Mouse (Mus musculus) kidney, postnatal 0 days (tissue): Measurements from ENCODE around the gene Ascl5. TPM values are rescaled to one million over a fixed set of nuclear protein-coding genes. Genes with fewer than 3 reads are reported as not detected.
A peak's percentile ranks its signal among the peaks of the same experiment; 100 is the strongest.

Source experiments
- ATAC-seq: fragments of 200-750 bp; cut with Nextera tagmentation; replicated peaks from 2 replicates; pipeline ENCODE4 v1.8.0; 2017; ENCODE audit warnings: low read depth, moderate number of reproducible peaks, moderate TSS enrichment, moderate library complexity; ENCODE audit not compliant: low FRiP score
- DNase-seq: peaks from one replicate; pipeline ENCODE4 v3.0.0-alpha.2; 2016; ENCODE audit warnings: low spot score
- H3K27ac ChIP-seq: fragments of 300-500 bp; sonication (generic); 2 replicates; pipeline ENCODE4 v1.5.1; 2014; ENCODE audit warnings: mild to moderate bottlenecking
- H3K27me3 ChIP-seq: fragments of 300-500 bp; sonication (generic); 2 replicates; pipeline ENCODE4 v1.6.1; 2014; ENCODE audit warnings: low read length, mixed read lengths; ENCODE audit not compliant: insufficient read depth
- H3K36me3 ChIP-seq: fragments of 300-500 bp; sonication (generic); 2 replicates; pipeline ENCODE4 v1.6.1; 2014; ENCODE audit warnings: low read length, mixed read lengths; ENCODE audit not compliant: insufficient read depth
- H3K4me1 ChIP-seq: fragments of 300-500 bp; sonication (generic); replicated peaks from 2 replicates; pipeline ENCODE4 v1.6.1; 2014; ENCODE audit warnings: antibody characterized with exemption, low read length, mixed read lengths; ENCODE audit not compliant: insufficient read depth
- H3K4me2 ChIP-seq: fragments of 300-500 bp; sonication (generic); 2 replicates; pipeline ENCODE4 v1.6.1; 2014; ENCODE audit warnings: mild to moderate bottlenecking, low read length, moderate library complexity, mixed read lengths
- H3K4me3 ChIP-seq: fragments of 300-500 bp; sonication (generic); replicated peaks from 2 replicates; pipeline ENCODE4 v1.5.1; 2014; ENCODE audit warnings: low read depth, low read length
- H3K9ac ChIP-seq: fragments of 300-500 bp; sonication (generic); 2 replicates; pipeline ENCODE4 v1.6.1; 2014; ENCODE audit warnings: low read depth, low read length
- H3K9me3 ChIP-seq: fragments of 300-500 bp; sonication (generic); replicated peaks from 2 replicates; pipeline ENCODE4 v1.6.1; 2016; ENCODE audit warnings: low read length, inconsistent platforms, mixed read lengths
- CTCF ChIP-seq: IDR thresholded peaks from 2 replicates; pipeline ENCODE4 v1.5.1; 2016; ENCODE audit warnings: antibody characterized with exemption, low read depth, mild to moderate bottlenecking, moderate library complexity
- WGBS: fragments of 180-500 bp; shearing (Covaris S2); extraction: QIAGEN DNeasy Blood & Tissue Kit; methylation state at CpG from one replicate; pipeline ENCODE4 v1.1.7; 2014; 5-methylcytosine and 5-hydroxymethylcytosine counted together
- polyA plus RNA-seq: library from polyadenylated mRNA; unstranded; fragments of >200 nt; fragmentation: Nextera tagmentation; extraction: Ambion mirVana; gene quantifications from 2 replicates; pipeline ENCODE4 v1.2.1, GENCODE M21; 2015

The Ascl5 gene
- polyA plus RNA-seq, 1 experiment from 2014 or later: not detected

GRCm38 (mm10) chr1:136013513-136013912 lies 37.1 kb upstream of the Ascl5 start:
- H3K4me1 ChIP-seq: no peaks in the 10 kb centered on the region
- ATAC-seq (no peak), DNase-seq (no peak)
- H3K36me3 ChIP-seq: no peaks in the 10 kb centered on the region
- no peaks in the 10 kb centered on the region for H3K9me3 ChIP-seq
- WGBS: 62% methylated on average over 4 of the region's 4 CpGs
- no peak for TF ChIP-seq CTCF
- H3K27ac ChIP-seq: no peak overlapping the region
- H3K4me3 ChIP-seq: no peak overlapping the region
- H3K9ac ChIP-seq: no peak overlapping the region
- H3K4me2 ChIP-seq: no peak overlapping the region
- no peaks in the 10 kb centered on the region for H3K27me3 ChIP-seq

GRCm38 (mm10) chr1:136014796-136015502 lies 35.7 kb upstream of the Ascl5 start:
- Histone ChIP-seq H3K27me3 (no peaks in the 10 kb centered on the region), H3K4me2 (no peak overlapping the region), H3K27ac (no peak overlapping the region), H3K9me3 (no peaks in the 10 kb centered on the region), H3K36me3 (no peaks in the 10 kb centered on the region), H3K9ac (no peak overlapping the region), H3K4me3 (no peak overlapping the region), H3K4me1 (no peaks in the 10 kb centered on the region; the same call in 1 of the 2 replicates)
- DNase-seq (no peak), ATAC-seq (no peak)
- no peak for TF ChIP-seq CTCF
- 78% methylated on average over 2 of the region's 2 CpGs for WGBS

GRCm38 (mm10) chr1:136017307-136017706 lies 33.3 kb upstream of the Ascl5 start:
- H3K27ac ChIP-seq: no peak overlapping the region
- 86% methylated on average over 2 of the region's 2 CpGs for WGBS
- no peak for ATAC-seq

GRCm38 (mm10) chr1:136017907-136018313 lies 32.7 kb upstream of the Ascl5 start:
- H3K27ac ChIP-seq: peak overlapping the region; percentile 70
- no peaks in the 10 kb centered on the region; the same call in 1 of the 2 replicates for H3K4me1 ChIP-seq
- H3K4me2 ChIP-seq: peak overlapping the region; percentile 95
- H3K4me3 ChIP-seq: peak overlapping the region; percentile 93
- H3K36me3 ChIP-seq: peaks cover 14% of the 10 kb centered on the region
- no peaks in the 10 kb centered on the region for H3K27me3 ChIP-seq
- ATAC-seq (peak; percentile 99), DNase-seq (peak; percentile 97)
- no peaks in the 10 kb centered on the region for H3K9me3 ChIP-seq
- 0% methylated on average over 22 of the region's 22 CpGs for WGBS
- H3K9ac ChIP-seq: peak overlapping the region; percentile 75
- TF ChIP-seq CTCF: no peak

More at GRCm38 (mm10) chr1:136017307-136017706, 33.3 kb upstream of the Ascl5 start:
- no peaks in the 10 kb centered on the region for H3K27me3 ChIP-seq
- no peak overlapping the region for H3K4me3 ChIP-seq
- no peaks in the 10 kb centered on the region; the same call in 1 of the 2 replicates for H3K4me1 ChIP-seq
- no peaks in the 10 kb centered on the region for H3K9me3 ChIP-seq
- H3K36me3 ChIP-seq: peaks cover 9% of the 10 kb centered on the region; the same call in 1 of the 2 replicates
- DNase-seq: no peak
- no peak for TF ChIP-seq CTCF
- no peak overlapping the region for H3K9ac ChIP-seq
- H3K4me2 ChIP-seq: peak overlapping the region; percentile 95

GRCm38 (mm10) chr1:136018390-136019189 lies 32.0 kb upstream of the Ascl5 start:
- TF ChIP-seq CTCF: no peak

GRCm38 (mm10) chr1:136030201-136030600 lies 20.4 kb upstream of the Ascl5 start:
- DNase-seq (no peak), ATAC-seq (no peak)
- no peaks in the 10 kb centered on the region for H3K9me3 ChIP-seq
- H3K4me2 ChIP-seq: no peak overlapping the region
- no peak for TF ChIP-seq CTCF
- 63% methylated on average over 7 of the region's 7 CpGs for WGBS
- no peak overlapping the region for H3K27ac ChIP-seq
- no peak overlapping the region for H3K4me3 ChIP-seq
- H3K9ac ChIP-seq: no peak overlapping the region
- H3K36me3 ChIP-seq: peaks cover 75% of the 10 kb centered on the region
- no peaks in the 10 kb centered on the region for H3K4me1 ChIP-seq
- no peaks in the 10 kb centered on the region for H3K27me3 ChIP-seq

More at GRCm38 (mm10) chr1:136018390-136019189, 32.0 kb upstream of the Ascl5 start:
- no peaks in the 10 kb centered on the region for H3K27me3 ChIP-seq
- peak overlapping the region; percentile 95 for H3K4me2 ChIP-seq
- H3K4me3 ChIP-seq: peak overlapping the region; percentile 93
- H3K4me1 ChIP-seq: no peaks in the 10 kb centered on the region; the same call in 1 of the 2 replicates
- DNase-seq: peak; percentile 56
- peak; percentile 25 for ATAC-seq
- peaks cover 19% of the 10 kb centered on the region for H3K36me3 ChIP-seq
- no peaks in the 10 kb centered on the region for H3K9me3 ChIP-seq
- peak overlapping the region; percentile 70 for H3K27ac ChIP-seq
- WGBS: 2% methylated on average over 24 of the region's 24 CpGs
- H3K9ac ChIP-seq: peak overlapping the region; percentile 75
